18 mouse cellular contexts compared by ENCODE assay signal in the genomic region with DNA sequence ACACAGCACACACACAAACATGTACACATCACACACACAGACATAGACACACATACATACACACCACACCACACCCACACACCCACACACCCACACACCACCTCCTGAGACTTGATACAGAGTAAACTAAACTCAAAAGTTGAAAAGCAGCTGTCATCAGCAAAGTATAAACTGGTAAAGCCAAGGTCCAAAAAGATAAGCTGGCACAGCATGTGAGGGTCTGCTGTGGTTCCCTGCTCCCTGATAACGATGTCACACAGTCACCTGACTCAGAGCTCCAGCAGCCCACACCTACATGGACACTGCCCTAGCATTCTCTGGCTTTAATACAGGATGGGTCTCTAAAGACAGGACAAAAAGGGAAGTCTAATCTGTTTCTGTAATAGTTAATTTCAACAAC.
DNase-seq lines count a peak whose midpoint lies in the region; ATAC-seq and TF ChIP-seq lines count a peak whose summit lies in the region.
"Had no signal": no experiment of that assay in that cellular context is flagged by ENCODE, and none has a peak within 500 bp of the region (broad histone marks: within the 10 kb centered on the region; RNA-seq: fewer than 3 reads in every experiment).

No protein-coding gene starts in this region.

- DNase-seq in liver, adult 2 months (ENCODE audit: extremely low read depth, low read depth, low spot score) = peak; percentile 19
- no peak for DNase-seq in liver
- DNase-seq in liver, embryonic 13.5 days = no peak
- DNase-seq in cerebellum, adult 11-12 months = no peak
- DNase-seq in right cerebral cortex, postnatal 10 days (ENCODE audit: low spot score in 2 of 2) = no peak
- DNase-seq in MN1 (ENCODE audit: low spot score) = no peak
- DNase-seq: adrenal gland, postnatal 10 days; cerebellum, adult 9-10 months; gastrocnemius, postnatal 10 days; kidney, postnatal 25 days; lung, embryonic 14.5 days; right cerebral cortex, adult 18-20 months had no signal

- no peaks in the 10 kb centered on the region for H3K79me2 ChIP-seq in liver, adult 2 months (ENCODE audit: control insufficient read depth, insufficient read depth, low read length)

- no peak for TF ChIP-seq CTCF in liver, adult 2 months (IDR thresholded peaks at IDR 0.05; ENCODE audit: low read depth, low read length)

- H3K27ac ChIP-seq in liver, adult 2 months (replicated peaks; ENCODE audit: insufficient read depth, low read depth, low read length) = no peak overlapping the region
- no peak overlapping the region for H3K27ac ChIP-seq in liver, embryonic 13.5 days
- H3K27ac ChIP-seq in stomach, embryonic 15.5 days = no peak overlapping the region
- H3K27ac ChIP-seq: forebrain, embryonic 15.5 days; heart, embryonic 10.5 days had no signal

- 15% methylated on average over 1 of the region's 1 CpGs for WGBS in liver, adult 2 months
- 15% methylated on average over 1 of the region's 1 CpGs for WGBS in liver, embryonic 13.5 days (ENCODE audit: insufficient replicate concordance)
- WGBS in stomach, embryonic 15.5 days = 67% methylated on average over 1 of the region's 1 CpGs

- no peak for TF ChIP-seq POLR2A in liver, adult 2 months (IDR thresholded peaks at IDR 0.05; ENCODE audit: extremely low read depth, insufficient read depth, low read length)

- H3K36me3 ChIP-seq in liver, adult 2 months (ENCODE audit: control insufficient read depth, insufficient read depth, low read length) = peaks cover 34% of the 10 kb centered on the region
- no peaks in the 10 kb centered on the region for H3K36me3 ChIP-seq in liver, embryonic 13.5 days
- H3K36me3 ChIP-seq in stomach, embryonic 15.5 days = no peaks in the 10 kb centered on the region
- H3K36me3 ChIP-seq: forebrain, embryonic 15.5 days; heart, embryonic 10.5 days had no signal

- H3K27me3 ChIP-seq in liver, adult 2 months (ENCODE audit: control insufficient read depth, insufficient read depth, low read length) = no peaks in the 10 kb centered on the region
- no peaks in the 10 kb centered on the region for H3K27me3 ChIP-seq in liver, embryonic 13.5 days
- H3K27me3 ChIP-seq in stomach, embryonic 15.5 days (replicated peaks) = no peaks in the 10 kb centered on the region; the same call in 1 of the 2 replicates

- H3K4me1 ChIP-seq in liver, adult 2 months (ENCODE audit: control insufficient read depth, insufficient read depth, low read length) = no peaks in the 10 kb centered on the region
- H3K4me1 ChIP-seq in liver, embryonic 13.5 days (replicated peaks) = 0 out of 2 replicates have a peak, but pooled peaks cover 4% of the 10 kb centered on the region
- 0 out of 2 replicates have a peak, but pooled peaks cover 11% of the 10 kb centered on the region for H3K4me1 ChIP-seq in stomach, embryonic 15.5 days

- H3K9me3 ChIP-seq in liver, embryonic 13.5 days (replicated peaks) = no peaks in the 10 kb centered on the region
- H3K9me3 ChIP-seq in stomach, embryonic 15.5 days = no peaks in the 10 kb centered on the region
- H3K9me3 ChIP-seq: forebrain, embryonic 15.5 days; heart, embryonic 10.5 days had no signal

- no peak overlapping the region for H3K4me3 ChIP-seq in liver, adult 2 months (ENCODE audit: insufficient read depth, low read depth, low read length)
- H3K4me3 ChIP-seq in liver, embryonic 13.5 days (replicated peaks) = no peak overlapping the region
- H3K4me3 ChIP-seq in stomach, embryonic 15.5 days (replicated peaks) = no peak overlapping the region
- H3K4me3 ChIP-seq: forebrain, embryonic 15.5 days; heart, embryonic 10.5 days; myocyte had no signal

- peak; percentile 60 for ATAC-seq in granulocyte monocyte progenitor cell, adult 5-6 weeks (replicated peaks; ENCODE audit: poor library complexity, severe bottlenecking)
- ATAC-seq in liver, embryonic 13.5 days (ENCODE audit: low read depth) = peak; percentile 62
- ATAC-seq in stomach, embryonic 15.5 days (ENCODE audit: insufficient read depth, low FRiP score, low read depth) = peak; percentile 50; the same call in 1 of the 2 replicates
- ATAC-seq: forebrain, embryonic 15.5 days; inflammation-experienced regulatory T-cells, adult 6 months had no signal

- no peak overlapping the region for H3K4me2 ChIP-seq in liver, embryonic 13.5 days
- no peak overlapping the region for H3K4me2 ChIP-seq in stomach, embryonic 15.5 days
- H3K4me2 ChIP-seq: forebrain, embryonic 15.5 days; lung, embryonic 14.5 days had no signal

- H3K9ac ChIP-seq in liver, adult 2 months (ENCODE audit: low read depth, low read length) = no peak overlapping the region
- no peak overlapping the region for H3K9ac ChIP-seq in liver, embryonic 13.5 days
- H3K9ac ChIP-seq in stomach, embryonic 15.5 days = no peak overlapping the region
- H3K9ac ChIP-seq: forebrain, embryonic 15.5 days; lung, embryonic 14.5 days had no signal
